Mouse (Mus musculus) ovary, adult 18-20 months (tissue): ENCODE data around the gene Cfap52.

Source experiments
- DNase-seq: peaks from one replicate; pipeline ENCODE4 v3.0.0; 2022; ENCODE audit warnings: low spot score, mixed read lengths

Gene Cfap52

DNA sequence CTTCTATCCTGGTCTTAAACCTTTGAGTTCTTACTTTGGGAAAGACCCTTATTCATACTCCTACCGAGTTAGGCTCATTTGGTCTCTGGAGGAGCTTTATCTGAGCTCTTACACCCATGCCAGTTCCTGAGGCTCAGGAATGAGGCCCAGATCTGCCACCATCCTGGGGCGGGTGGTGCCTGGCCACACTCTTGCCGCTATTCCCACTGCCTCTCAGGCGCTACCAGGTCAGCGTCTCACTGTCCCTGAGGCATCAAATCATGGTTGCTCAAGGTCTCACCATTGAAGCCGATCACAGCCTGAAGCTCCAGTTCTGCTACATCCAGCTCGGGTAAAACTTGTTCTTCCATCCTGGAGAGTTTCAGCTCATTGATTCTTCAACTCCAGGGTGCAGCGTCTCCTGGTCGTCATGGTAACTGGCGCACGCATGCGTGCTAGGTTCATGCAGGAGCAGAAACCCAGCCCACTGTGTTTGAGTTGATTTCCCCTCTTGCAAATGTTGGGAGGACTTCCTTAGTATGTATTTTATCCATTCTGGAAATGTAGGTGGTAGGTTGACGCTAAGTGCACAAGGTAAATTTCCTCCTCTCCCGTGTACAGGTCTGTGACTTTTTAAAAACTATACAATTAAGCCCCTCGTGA is at the start of gene Cfap52:
TSS of gene Cfap52 (minus strand) at position 410 of the 642 bp plus-strand sequence.
- DNase-seq = peak; percentile 72

DNA sequence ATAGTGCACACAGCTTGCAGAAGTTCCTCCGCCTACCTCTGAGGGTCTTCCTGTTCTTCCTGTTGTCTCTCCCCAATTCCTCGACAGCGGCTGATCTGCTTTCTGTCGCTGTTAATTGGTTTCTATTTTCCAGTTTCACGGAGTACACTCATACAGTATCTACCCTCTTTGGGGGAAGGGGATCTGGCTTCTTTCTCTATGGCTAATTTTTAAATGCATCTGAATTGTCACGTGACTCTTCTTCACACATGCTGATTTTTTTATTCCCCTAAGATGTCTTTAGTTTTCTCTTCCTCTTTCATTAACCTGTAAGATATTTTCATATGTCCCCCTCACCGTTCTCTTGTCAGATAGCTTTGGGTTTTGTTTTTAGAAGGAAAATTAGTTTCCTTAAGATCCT is 46.8 kb upstream of the Cfap52 start:
- DNase-seq = no peak

DNA sequence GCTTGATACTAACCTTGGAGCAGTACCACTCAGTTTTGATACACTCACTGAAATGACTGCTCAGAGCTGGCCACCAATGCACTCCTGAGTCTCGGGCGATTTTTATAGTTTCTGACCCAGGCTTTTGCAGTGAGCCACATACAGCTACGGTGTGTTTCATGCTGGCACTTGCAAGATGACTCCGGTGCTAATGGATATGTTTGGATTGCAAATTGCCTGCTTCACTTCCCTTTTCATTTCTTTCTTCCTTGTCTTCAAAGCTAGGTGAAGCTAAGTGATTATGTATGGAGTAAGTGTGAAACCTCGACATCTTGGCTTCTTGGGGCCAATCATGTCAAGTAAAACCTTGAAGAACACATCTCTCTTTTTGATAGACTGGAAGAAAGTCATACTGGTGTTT is 43.9 kb upstream of the Cfap52 start:
- no peak for DNase-seq

DNA sequence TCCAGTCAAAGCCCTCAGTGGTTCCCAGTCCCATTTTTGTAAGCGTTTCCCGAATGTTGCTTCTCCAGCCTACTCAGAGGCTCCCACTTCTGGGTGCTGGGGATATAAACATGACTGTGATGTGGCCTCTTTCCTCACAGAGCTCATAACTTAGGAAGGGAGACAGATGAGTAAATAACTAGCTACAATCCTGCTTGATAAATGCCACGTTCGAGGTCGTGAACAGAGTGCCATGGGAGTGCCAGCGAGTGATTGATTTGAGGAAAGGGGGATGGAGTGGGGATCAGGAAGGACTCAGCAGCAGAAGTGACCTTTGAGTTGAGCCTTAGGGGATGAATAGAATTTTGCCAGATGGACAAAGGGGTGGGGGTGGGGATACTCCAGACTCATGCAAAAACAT is 42.2 kb upstream of the Cfap52 start:
- no peak for DNase-seq

DNA sequence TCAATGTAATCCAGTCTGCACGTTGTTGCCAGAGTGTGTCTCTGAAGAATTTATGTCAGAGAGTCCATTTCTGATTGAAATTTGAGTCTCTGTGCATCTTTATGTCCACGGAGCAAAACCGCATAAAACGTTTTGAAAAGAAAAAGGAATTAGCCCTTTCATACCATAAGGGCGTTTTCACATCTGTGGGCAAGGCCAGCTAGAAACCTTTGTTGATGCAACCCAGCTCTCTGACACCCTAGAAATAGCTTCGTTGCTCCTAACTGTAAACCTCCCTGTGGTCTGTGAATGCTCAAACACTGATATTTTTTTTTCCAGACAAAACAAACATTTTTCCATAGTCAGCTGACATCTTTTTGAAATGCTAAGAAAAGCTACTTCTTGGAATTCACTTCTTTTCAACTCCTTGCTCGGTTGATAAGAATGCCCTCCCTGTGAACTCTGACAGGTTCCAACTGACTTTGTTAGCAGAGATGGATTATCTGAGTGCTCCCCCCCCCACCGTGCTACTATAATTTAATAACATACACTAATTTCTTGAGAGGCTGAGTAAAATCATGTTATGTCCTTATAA is 40.9 kb upstream of the Cfap52 start:
- no peak for DNase-seq

DNA sequence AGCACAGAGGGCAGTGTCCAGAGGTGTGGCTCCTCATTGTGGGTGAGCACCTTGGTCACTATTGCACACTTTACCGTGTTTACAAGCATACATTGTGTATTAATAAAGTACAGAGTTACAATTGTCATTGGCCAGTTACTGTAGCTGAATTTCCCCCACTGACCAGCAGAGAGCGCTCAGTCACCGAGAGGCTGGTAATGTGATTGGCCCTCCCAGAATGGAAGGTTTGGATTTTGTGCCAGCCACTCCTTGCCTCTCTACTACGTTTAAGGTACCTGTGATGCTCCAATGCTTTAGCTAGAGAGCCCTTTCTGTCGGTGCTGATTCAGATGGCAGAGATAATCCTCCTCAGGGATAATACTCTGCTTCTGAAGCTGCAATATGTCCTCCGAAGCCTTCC is 38.7 kb upstream of the Cfap52 start:
- peak; percentile 13 for DNase-seq

DNA sequence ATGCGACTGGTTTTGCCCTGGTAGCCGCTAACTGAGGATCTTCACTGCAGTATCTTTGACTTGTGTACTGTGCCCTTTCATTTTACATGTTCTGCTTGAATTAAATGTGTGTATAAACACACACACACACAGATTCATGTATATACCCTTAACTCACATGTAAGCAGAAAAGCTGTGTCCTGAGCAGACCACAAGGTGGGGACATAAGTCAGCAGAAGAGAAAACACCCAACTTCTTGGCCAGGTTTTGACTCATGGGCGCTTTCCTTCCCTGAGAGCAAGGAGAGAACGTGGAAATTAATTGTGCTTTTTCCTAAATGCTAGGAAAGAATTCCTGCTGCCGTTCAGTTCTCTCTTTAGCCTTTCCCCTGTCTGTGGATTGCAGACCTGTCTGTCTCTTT is 34.2 kb upstream of the Cfap52 start:
- DNase-seq = no peak

DNA sequence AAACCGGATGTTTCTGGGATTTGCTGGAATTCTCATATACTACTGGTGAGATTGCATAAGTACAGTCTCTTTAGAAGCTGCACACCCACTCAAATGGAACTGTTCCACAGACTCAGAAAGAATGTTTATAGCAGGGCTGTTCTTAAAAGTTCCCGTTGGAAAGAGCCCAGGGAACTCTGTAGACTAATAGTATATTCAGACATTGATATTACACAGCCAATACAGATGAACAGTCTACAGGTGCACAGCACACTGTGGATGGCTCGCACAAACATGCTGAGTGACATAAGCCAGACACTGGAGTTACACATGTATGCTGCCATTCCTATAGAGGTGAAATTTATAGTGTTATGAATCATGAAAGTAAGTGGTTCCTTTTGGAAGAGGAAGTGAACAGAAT is 33.5 kb upstream of the Cfap52 start:
- no peak for DNase-seq

DNA sequence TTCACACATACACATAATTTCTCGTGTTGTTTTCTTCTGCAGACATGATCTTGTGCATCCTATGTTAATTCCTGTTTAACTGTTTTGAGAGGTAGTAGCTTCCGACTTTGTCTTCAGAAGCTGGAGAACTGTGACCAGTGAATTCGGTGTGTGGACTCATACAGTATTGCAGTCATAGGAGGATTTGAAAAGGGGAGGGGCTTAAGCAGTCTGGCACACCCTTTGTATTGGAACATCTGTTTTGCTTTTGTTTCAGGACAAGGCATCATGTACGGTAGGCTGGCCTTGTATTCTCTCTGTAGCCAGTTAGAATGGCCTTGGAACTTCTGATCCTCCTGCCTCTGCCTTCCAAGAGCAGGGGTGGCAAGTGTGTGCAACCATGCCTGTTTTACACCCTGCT is 30.5 kb upstream of the Cfap52 start:
- no peak for DNase-seq

DNA sequence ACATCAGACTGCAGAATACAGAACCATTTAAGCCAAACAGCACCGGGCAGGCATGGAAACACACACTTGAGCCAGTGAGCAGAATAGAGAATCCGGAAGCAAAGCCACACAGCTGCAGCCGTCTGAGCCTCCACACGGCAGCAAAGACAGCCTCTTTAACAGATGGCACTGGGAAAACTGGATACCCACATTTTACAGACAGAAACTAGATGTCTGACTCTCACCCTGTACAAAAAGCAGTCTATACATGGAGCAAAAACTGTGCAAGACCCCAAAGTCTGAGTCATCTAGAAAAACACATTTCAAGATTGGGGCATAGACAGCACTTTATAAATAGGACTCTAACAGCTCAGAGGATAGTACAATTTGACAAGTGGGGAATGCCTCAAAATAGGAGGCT is 25.8 kb upstream of the Cfap52 start:
- DNase-seq = no peak

DNA sequence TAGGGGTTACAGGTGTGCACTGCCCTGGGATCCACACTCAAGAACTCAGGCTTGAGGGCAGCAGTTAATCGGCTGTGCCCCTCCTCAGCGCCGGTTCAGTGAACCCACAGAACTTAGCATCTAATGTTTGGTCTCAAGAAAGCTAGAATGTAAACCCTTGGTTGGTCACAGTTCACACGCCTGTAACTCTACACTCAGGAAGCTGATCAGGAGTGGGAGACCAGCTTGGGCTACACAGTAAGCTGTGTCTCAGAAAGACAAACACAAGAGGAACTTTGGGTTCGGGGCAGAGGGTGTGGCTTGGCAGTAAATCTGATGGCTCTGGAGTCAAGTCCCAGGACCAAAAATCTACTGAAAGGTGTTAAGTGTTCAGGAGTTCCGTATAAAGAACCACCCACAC is 18.1 kb upstream of the Cfap52 start:
- no peak for DNase-seq

DNA sequence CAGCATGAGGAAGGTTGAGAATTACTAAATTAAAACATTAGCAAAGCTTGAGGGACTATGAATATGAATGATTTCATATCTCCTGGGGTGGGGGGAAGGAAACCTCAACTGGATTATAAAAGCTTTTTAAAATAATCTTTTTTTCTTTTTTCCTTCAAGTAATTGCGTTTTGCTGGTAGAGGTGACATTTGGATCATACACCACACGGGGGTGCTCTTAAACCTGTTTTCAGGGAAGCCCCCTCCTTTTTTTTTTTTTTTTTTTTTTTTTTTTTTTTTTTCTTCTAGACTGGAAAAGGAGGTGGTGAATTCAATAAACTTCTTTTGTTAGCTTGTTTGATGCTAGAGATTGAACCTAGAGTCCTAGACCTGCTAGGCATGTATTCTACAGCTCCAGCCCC is 9.8 kb upstream of the Cfap52 start:
- DNase-seq = no peak

DNA sequence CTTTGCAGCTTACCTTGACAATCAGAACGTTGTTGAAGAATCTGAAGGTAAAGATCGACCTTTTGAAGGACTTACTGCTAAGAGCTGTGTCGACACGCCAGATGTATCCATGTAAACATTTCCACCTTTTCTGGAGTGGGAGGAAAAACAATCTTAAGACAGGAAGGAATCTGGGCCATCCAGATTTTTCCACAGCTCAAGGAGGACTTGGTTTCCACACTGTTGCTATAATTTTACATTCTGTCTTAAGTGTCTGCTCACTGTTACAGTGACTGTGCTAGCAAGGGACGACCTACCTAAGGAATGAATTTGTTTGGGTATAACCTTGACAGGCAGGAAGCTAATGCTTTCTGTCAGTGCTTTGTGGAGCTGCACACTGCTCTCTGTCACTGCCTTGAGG is 7.8 kb upstream of the Cfap52 start:
- DNase-seq = no peak

DNA sequence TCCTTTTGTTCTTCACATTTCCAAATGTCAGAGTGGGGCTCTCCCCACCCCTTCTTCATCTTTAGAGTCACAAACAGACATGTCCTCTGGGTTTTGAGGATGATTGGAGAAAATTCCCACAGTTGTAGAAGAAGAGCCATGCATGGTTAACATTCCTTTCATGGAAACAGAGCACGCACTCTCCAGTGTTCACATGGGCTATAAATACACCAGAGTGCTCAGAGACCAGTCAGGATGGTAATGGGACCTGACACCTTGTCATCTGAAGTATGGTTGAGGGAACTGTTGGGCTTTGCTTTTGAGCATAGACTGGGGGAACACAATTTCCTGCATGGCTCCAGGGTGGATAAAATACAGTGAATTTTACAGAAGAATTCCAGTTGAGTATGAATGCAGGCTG is 7.2 kb upstream of the Cfap52 start:
- no peak for DNase-seq

DNA sequence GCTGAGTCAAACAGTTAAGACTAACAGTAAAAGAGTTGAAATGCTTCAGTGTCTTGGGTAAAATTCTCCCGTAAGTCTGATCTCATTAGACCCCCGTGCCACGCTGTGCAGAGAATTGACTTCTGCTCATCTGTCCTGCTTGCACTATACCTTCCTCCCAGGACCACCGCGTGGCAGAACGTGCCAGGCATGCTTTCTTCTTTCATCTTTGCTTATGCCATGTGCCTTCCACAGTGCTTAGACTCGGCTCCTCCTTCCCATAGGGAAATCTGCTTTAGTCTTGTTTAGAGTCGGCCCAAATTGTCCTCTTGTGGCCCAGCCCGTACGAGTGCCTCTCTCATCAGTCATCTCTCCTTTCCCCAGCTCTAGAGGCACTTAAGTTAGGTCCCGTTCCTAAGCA is 2.4 kb upstream of the Cfap52 start:
- DNase-seq = no peak

DNA sequence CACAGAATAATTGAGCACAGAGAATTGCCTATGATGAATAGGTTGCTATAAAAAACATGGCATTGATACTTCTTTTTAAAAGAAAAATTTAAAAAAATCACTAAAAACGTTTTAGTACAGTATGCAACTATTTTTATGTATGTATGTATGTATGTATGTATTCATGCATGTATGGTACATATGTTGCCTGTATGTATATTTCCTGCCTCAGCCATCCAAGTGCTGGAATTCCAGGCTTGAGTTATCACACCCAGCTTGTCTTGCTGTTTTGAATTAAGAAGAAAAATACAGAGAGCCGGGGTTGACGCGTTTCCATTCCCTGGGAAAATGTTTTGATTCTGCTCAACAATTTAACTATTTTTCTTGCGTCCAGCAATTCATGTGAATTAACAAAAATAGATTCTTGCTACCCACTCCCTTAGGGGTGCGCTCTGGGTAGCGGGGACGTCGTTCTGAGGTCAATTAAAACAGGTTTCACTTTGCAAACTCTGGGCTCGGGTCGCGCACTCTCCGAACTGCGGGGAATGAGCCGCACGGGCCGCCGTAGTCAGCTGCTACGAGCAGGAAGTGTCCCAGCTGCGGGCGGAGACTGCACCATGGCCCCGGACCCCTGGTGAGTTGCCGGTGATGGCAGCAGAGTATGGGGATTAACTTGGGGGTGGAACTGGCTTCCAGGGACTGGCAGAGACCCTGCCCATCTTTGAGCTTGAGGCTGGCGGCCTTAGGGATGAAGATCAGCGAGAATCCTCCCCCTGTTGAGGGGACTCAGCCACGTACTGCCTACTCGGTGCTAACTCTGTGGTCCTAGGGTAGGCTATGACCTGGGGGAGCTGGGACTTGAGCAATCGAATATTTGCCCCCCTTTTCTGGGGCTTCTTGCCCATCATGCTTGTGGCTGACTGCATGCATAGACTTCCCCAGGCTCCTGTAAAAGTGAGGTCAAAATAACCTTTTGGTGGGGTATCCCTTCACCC is 741 bp upstream of the Cfap52 start, which contains the start of gene Stx8:
TSS of gene Stx8 (plus strand) at position 289 of the 974 bp plus-strand sequence.
- peak; percentile 79 for DNase-seq

DNA sequence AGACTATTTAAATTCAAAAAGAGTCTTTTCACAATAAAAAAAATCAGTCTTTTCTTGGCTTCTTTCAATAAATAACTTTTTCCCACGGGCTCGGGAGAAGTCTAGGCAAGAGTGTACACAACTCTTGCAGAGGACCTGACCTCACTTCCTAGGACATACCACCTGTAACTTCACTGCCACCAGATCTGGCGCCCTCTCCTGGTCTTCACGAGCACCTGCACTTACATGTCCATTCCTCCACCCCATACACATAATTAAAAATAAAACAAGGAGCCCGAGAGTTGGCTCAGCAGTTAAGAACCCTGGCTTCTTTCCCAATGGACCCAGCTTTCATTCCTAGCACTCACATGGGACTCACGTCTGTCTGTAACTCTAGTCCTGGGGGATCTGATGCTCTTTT is 1.3 kb downstream of the Cfap52 start:
- no peak for DNase-seq

DNA sequence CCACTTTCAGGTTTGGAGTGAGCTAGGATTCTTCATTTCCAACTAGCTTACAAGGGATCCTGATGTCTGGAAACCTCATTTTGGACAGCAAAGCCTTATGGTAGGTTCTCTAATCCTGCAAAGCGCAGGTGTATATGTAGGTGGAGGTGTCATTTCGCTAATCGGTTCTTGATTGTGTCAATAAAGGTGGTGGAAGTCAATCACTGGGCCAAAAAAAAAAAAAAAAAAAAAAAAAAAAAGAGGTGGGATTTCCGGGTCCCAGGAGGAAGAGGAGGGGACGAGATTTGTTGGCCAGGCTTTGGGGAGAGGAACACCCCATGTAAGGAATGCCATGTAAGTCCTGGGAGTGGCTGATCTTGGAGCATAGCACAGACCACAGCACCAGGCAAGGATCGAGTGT is 11.0 kb downstream of the Cfap52 start:
- DNase-seq = no peak

DNA sequence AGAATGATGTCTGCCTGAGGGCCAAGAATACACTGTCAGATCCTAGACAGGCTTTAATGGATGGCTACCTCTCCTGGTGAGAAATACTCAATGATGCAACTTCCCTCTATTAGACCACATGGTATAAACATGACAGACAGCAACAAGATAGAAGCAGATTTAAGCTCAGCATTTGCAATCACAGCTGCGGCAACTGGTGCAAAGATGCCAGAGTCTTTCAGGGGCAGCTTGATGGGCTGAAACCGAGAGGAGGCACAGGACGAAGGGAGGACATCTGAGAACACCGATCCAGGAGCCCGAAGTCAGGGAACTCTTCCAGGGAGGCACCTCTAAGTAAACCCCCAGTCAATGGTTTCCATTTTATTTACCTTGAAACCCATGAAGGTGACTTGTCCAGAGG is 11.8 kb downstream of the Cfap52 start:
- no peak for DNase-seq

DNA sequence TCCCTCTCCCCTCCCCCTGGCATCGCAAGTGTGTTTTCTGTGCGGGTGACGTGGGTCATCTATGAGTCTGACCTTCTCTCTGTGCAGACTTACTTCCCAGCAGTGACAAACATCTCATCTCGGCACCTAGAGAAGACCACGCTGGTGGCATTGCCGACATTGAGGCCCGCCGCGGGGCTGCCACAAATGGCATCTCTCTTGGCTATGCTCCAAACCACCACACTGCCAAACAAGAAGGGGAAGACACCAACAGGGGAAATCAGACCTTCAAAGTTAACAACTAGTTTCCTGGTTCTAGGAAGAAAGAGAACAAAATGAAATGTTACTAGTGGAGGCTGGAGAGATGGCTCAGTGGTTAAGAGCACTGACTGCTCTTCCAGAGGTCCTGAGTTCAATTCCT is 16.0 kb downstream of the Cfap52 start:
- no peak for DNase-seq

DNA sequence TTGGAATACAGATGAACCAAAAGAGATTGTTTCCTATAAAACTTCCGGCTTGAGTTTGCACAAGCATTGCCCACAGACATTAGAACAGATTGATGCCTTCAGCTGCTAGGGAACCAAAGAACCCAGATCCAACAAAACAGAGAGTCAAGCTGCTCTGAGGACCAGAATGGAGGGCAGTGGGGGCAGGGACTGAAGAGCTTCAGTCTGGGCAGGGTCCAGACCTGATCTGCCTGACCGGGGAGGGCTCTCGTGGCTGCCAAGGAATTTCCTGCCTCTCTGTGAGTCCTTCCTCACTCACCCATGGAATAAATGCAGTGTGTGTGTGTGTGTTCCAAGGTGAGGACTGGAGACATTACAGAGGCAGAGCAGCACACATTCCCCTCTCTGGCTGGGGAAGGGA is 17.2 kb downstream of the Cfap52 start:
- no peak for DNase-seq

DNA sequence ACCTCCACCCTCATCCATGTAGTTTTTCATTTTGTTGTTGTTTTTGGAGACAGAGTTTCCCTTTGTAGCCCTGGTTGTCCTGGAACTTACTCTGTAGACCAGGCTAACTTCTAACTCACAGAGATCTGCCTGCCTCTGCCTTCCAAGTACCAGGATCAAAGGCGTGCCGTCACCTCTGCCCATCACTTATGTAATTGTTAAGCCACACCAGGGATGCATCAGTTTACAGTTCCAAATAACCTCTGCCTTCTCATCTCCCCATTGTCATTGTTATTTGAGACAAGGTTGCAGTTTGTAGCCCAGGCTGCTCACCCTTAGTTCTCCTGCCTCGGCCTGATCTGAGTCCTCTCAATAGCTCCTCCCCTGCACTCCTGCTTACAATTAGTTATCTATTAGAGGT is 33.3 kb downstream of the Cfap52 start:
- DNase-seq = no peak
